Mouse (Mus musculus): ENCODE results near the gene Rab17. TPM values are rescaled to one million over a fixed set of nuclear protein-coding genes. Genes with fewer than 3 reads are reported as not detected.

The Rab17 gene
- not detected in 2 replicates for polyA plus RNA-seq (2016; fragmentation: Nextera tagmentation; extraction: Ambion mirVana)

DNA sequence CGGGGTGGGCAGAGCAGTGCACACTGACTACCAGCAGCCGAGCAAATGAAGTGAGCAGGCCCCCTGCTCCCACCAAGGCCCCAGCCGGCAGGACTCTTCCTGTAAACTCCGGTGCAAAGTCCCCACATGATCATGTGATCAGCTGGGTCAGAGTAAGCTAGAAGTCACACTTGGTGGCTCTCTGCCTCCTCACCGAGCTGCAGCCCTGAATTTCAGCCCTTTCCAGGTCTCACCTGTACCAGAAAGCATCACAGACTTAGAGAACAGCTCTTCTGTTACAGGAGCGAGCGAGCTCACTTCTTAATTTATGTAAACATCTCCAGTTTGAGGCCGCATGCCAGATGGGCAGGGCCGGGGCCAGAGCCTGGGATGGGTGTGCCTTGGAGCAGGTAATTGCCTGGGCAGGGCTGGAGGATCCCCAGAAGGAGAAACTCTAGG lies at the start of gene Rab17:
Rab17 (minus strand) TSS at position 315 of the 438 bp plus-strand sequence.
- H3K4me2 ChIP-seq (replicated peaks): no peak within 1 kb of the TSS
- no peak for ATAC-seq (ENCODE audit: low FRiP score, low read depth)
- 44% methylated on average over 9 of the region's 9 CpGs for WGBS
- peaks cover 33% of the 10 kb centered on the region for H3K27me3 ChIP-seq
- H3K36me3 ChIP-seq: no peaks in the 10 kb centered on the region
- H3K9ac ChIP-seq (replicated peaks): no peak within 1 kb of the TSS
- no peak within 1 kb of the TSS for H3K27ac ChIP-seq (replicated peaks)
- peaks cover 13% of the 10 kb centered on the region for H3K4me1 ChIP-seq
- no peaks in the 10 kb centered on the region for H3K9me3 ChIP-seq
- no peak within 1 kb of the TSS for H3K4me3 ChIP-seq

DNA sequence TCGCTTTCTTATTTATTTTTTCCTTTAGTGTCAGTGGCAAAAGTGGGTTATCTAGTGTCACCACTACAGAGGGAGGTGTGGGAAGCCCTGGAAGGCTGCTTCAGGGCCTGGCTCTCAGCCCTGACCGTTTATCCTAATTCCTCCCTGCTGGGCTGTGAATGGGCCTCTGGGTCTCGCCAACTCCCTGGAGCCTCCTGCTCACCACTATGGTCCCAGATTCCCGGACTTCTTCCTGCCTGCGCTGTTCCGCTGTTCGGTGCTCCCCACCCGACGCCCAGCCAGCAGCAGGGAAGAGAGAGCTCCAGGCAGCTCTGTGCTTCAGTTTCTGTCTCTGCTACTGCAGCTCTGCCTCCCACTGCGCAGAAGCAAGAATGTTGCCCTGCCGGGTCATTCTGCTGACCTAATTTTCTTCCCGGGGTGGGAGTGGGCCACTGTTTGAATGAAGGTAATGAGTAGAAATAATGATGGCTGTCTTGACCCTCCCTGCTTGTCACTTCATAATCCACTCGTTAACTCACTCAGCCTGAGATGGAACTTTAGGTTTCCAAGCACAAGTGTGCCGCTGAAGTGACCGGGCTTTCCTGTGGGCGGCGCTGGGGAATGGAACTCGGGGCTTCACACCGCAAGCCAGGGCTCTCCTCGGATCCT lies 47.8 kb upstream of the Rab17 start:
- H3K9me3 ChIP-seq: no peaks in the 10 kb centered on the region
- no peak overlapping the region for H3K27ac ChIP-seq (replicated peaks)
- H3K36me3 ChIP-seq: no peaks in the 10 kb centered on the region
- peak overlapping the region; percentile 24; the same call in 1 of the 2 replicates for H3K9ac ChIP-seq (replicated peaks)
- ATAC-seq (ENCODE audit: low FRiP score, low read depth): no peak
- H3K27me3 ChIP-seq: no peaks in the 10 kb centered on the region
- H3K4me1 ChIP-seq: peaks cover 9% of the 10 kb centered on the region
- peak overlapping the region; percentile 37 for H3K4me2 ChIP-seq (replicated peaks)
- 13% methylated on average over 20 of the region's 20 CpGs for WGBS
- H3K4me3 ChIP-seq: no peak overlapping the region

DNA sequence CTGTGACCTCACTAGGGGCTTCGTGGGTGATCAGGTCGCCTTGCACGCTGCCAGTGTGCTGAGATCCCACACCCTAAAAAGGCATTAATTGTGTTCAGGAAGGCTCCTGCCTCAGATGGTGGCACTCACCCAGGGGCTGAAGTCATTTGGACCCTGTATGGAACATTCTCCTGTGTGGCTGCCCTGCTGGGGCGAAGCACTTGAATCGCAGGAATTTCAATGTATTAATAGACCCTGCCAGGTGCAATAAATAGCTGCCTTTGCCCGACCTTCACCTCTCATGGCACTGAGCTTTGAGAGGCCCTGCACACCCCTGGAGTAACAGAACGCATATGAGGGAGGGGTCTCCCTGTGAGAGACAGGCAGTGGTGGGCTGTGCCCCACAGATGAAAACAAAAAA lies 46.1 kb upstream of the Rab17 start:
- 79% methylated on average over 7 of the region's 7 CpGs for WGBS
- Histone ChIP-seq H3K27ac (replicated peaks) (no peak overlapping the region), H3K4me1 (peaks cover 9% of the 10 kb centered on the region), H3K9ac (replicated peaks) (no peak overlapping the region), H3K4me3 (no peak overlapping the region), H3K4me2 (replicated peaks) (no peak overlapping the region), H3K9me3 (no peaks in the 10 kb centered on the region), H3K27me3 (no peaks in the 10 kb centered on the region), H3K36me3 (no peaks in the 10 kb centered on the region)
- ATAC-seq (ENCODE audit: low FRiP score, low read depth): no peak

DNA sequence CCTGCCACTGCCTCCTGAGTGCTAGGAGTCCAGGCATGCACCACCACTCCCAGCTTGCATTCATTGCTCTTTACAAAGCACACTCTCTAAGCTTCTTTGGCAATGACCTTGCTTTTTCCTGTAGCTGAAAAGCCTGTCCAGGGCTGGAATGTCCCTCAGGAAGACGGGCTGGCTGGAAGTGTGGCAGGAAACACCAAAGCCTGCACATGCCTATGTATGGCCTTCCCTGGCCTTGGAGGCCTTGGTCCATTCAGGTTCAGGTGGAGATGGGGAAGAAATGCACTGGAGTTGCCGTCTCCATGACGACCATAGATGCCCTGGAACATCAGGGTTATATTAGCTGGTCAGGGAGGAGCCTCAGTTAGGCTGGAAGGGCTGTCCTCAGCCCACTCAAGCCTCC lies 44.3 kb upstream of the Rab17 start:
- WGBS: 85% methylated on average over 3 of the region's 3 CpGs
- Histone ChIP-seq H3K9ac (replicated peaks) (no peak overlapping the region), H3K36me3 (no peaks in the 10 kb centered on the region), H3K27me3 (no peaks in the 10 kb centered on the region), H3K4me2 (replicated peaks) (no peak overlapping the region), H3K4me1 (peaks cover 9% of the 10 kb centered on the region), H3K9me3 (no peaks in the 10 kb centered on the region), H3K27ac (replicated peaks) (no peak overlapping the region), H3K4me3 (no peak overlapping the region)
- ATAC-seq (ENCODE audit: low FRiP score, low read depth): no peak

DNA sequence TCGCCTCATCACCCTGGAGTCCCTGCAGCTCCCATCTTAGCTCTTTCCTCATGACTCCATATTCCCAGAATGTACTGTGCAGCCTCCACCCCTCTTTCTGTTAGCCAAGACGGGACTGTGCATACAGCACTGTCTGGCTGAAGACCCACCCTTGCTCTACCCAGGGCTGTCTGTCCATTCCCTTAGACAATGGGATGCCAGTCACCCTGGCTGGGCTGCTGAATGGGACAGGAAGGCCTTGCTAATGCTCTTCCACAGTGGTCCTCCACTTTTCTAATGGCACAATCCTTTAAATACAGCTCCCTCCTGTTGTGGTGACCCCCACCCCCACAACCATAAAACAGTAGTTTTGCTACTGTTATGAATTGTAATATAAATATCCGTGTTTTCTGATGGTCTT lies 41.9 kb upstream of the Rab17 start:
- WGBS: 90% methylated on average over 3 of the region's 3 CpGs
- Histone ChIP-seq H3K9me3 (no peaks in the 10 kb centered on the region), H3K36me3 (no peaks in the 10 kb centered on the region), H3K4me3 (no peak overlapping the region), H3K9ac (replicated peaks) (no peak overlapping the region), H3K27ac (replicated peaks) (no peak overlapping the region), H3K4me1 (no peaks in the 10 kb centered on the region), H3K27me3 (no peaks in the 10 kb centered on the region), H3K4me2 (replicated peaks) (no peak overlapping the region)
- no peak for ATAC-seq (ENCODE audit: low FRiP score, low read depth)

DNA sequence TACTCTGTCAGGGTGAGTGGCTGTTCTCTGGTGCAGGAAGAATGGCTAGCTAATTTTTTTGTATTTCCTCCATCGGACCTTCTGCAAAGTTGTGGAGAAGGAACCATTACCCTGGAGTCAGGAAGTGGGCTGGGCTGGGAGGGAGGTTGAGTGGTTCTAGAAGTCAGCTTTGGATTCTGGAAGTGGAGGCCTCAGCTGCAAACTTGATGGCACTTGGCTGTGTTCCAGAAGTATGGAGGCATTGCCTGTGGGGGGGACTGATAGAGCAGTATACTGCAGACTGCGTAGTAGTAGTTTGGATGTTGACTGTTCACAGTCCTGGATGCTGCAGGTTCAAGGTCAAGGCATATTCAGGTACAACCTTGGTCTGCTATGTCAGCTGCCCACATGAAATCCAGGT lies 41.3 kb upstream of the Rab17 start:
- no peak overlapping the region for H3K4me2 ChIP-seq (replicated peaks)
- no peaks in the 10 kb centered on the region for H3K27me3 ChIP-seq
- no peaks in the 10 kb centered on the region for H3K9me3 ChIP-seq
- 100% methylated on average over 2 of the region's 2 CpGs for WGBS
- H3K4me3 ChIP-seq: no peak overlapping the region
- no peaks in the 10 kb centered on the region for H3K4me1 ChIP-seq
- ATAC-seq (ENCODE audit: low FRiP score, low read depth): no peak
- H3K27ac ChIP-seq (replicated peaks): no peak overlapping the region
- H3K36me3 ChIP-seq: no peaks in the 10 kb centered on the region
- no peak overlapping the region for H3K9ac ChIP-seq (replicated peaks)

DNA sequence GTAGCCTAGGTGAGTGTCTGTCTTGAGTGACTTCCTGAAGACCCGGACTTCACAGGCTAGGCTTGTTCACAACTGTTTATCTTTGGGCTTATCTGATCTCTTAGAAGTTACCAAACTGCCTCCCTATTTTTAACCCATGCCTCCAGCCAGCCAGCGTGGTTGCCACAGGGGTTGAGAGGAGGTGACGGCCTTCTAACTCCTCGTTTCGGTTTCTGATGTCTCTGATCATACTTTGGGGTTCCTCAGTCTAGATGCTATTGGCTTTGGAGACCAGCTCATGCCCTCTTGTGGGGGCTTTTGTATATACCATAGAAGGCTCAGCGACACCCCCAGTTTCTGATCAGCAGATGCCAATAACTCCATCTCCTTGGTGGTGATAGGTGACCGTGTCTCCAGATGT lies 40.8 kb upstream of the Rab17 start:
- no peak overlapping the region for H3K4me3 ChIP-seq
- 88% methylated on average over 7 of the region's 7 CpGs for WGBS
- H3K36me3 ChIP-seq: no peaks in the 10 kb centered on the region

DNA sequence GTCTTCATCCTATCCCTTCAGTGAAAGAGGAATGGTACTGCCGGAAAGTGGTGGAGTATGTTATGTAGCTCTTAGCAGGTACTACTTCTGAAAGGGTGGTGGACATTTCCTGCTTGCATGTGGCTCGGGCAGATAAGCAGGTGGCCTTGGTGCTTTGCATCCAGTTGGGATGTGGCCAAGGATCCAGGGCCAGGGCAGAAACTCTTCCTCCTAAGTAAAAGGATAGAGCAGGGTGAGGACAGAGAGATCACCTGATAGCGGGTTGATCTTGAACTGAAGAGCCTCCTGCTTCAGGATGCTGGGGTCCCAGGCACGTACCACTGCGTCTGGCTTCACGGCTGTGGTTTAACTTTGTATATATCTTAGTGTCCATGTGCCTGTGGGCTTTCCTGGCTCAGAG lies 39.8 kb upstream of the Rab17 start:
- H3K9me3 ChIP-seq: no peaks in the 10 kb centered on the region
- 92% methylated on average over 6 of the region's 6 CpGs for WGBS
- H3K27me3 ChIP-seq: no peaks in the 10 kb centered on the region
- H3K36me3 ChIP-seq: no peaks in the 10 kb centered on the region
- no peak overlapping the region for H3K9ac ChIP-seq (replicated peaks)
- H3K4me1 ChIP-seq: no peaks in the 10 kb centered on the region
- no peak for ATAC-seq (ENCODE audit: low FRiP score, low read depth)
- H3K4me2 ChIP-seq (replicated peaks): no peak overlapping the region
- H3K4me3 ChIP-seq: no peak overlapping the region
- no peak overlapping the region for H3K27ac ChIP-seq (replicated peaks)

More for the DNA sequence above, 40.8 kb upstream of the Rab17 start:
- no peak for ATAC-seq (ENCODE audit: low FRiP score, low read depth)
- no peak overlapping the region for H3K4me2 ChIP-seq (replicated peaks)
- H3K27me3 ChIP-seq: no peaks in the 10 kb centered on the region
- H3K27ac ChIP-seq (replicated peaks): no peak overlapping the region
- no peak overlapping the region for H3K9ac ChIP-seq (replicated peaks)
- H3K9me3 ChIP-seq: no peaks in the 10 kb centered on the region
- H3K4me1 ChIP-seq: no peaks in the 10 kb centered on the region

DNA sequence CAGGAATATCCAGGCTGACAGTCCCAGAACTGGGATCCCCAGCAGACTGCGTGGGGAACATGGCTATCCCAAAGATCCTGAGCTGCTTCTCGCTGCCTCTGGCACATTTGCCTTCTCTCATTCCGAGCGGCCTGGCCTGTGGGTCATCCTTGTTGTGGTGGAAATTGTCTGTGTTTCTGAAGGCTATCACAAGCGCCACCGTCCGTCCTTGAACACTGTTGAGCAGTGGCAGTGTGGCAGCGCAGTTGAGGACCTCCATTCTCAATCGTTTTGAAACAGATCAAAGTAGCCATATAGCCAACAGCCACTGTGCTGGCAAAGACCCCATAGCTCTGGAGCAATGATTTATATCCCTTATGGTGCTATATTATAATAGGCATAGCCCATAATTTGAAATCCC lies 39.3 kb upstream of the Rab17 start:
- Histone ChIP-seq H3K4me3 (no peak overlapping the region), H3K36me3 (no peaks in the 10 kb centered on the region), H3K9me3 (no peaks in the 10 kb centered on the region), H3K4me1 (no peaks in the 10 kb centered on the region), H3K4me2 (replicated peaks) (no peak overlapping the region), H3K27me3 (no peaks in the 10 kb centered on the region), H3K9ac (replicated peaks) (no peak overlapping the region), H3K27ac (replicated peaks) (no peak overlapping the region)
- 93% methylated on average over 9 of the region's 9 CpGs for WGBS
- no peak for ATAC-seq (ENCODE audit: low FRiP score, low read depth)

DNA sequence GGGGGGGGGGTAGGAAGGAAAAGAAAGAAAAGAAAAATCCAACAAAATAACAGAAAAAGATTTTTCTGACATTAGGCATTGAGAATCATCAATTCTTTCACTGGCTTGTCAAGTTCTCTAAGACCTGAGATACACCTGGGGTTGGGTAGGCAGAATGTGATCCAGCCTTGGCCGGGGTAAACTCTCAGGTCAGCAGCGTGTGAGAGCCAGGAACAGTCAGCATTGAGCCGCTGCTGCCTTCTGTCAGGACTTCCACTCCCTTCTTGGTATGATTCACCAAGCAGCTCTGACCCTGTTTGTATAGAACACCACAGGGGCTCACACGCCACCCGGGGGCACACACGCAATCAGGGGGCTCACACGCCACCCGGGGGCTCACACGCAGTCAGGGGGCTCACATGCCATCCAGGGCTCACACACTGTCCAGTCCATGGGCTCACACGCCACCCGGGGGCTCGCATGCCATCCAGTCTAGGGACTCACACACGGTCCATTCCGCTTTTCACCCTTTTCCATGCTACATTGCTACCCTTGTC lies 38.8 kb upstream of the Rab17 start:
- 94% methylated on average over 14 of the region's 14 CpGs for WGBS
- Histone ChIP-seq H3K4me3 (no peak overlapping the region), H3K27me3 (no peaks in the 10 kb centered on the region), H3K9ac (replicated peaks) (no peak overlapping the region), H3K4me2 (replicated peaks) (no peak overlapping the region), H3K36me3 (no peaks in the 10 kb centered on the region), H3K27ac (replicated peaks) (no peak overlapping the region), H3K4me1 (no peaks in the 10 kb centered on the region), H3K9me3 (no peaks in the 10 kb centered on the region)
- ATAC-seq (ENCODE audit: low FRiP score, low read depth): no peak

DNA sequence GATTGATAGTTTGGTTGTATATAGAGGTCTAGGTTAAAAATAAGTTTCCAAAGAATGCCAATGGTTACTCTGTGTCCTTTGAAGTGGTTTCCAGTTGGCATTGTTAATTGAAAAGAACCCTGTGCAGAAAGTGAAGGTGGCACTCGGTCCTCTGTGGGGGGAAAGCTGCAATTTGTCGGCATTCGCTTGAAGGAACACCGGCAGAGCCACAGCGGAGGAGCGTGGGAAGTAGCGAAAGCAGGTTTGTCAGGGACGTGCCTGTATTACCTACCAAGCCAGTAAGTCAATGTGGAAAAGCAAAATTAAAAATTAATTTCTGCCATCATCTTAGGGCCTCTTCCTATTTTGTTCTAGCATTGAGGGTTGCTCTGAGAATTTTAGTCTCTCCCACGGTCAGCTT lies 37.2 kb upstream of the Rab17 start:
- 90% methylated on average over 9 of the region's 9 CpGs for WGBS
- H3K27me3 ChIP-seq: no peaks in the 10 kb centered on the region

DNA sequence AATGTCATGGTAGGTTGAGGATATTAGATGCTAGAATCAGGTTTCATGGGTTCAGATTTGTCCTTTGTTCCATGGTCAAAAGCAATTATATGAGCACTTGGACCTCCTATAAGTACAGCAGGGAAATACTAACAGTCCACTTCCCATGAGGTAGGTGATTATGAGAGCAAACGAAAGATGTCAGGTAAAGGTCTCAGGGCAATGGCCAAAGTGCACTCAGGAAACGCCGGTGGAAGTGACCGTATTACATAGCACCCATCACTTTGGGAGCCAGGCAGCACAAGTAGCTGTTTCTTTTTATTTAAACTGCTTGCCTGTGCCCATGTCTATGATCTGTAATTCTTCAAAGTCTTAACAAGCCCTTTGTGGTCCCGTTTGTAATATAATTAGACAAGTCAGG lies 36.6 kb upstream of the Rab17 start:
- no peak overlapping the region for H3K4me2 ChIP-seq (replicated peaks)
- H3K9ac ChIP-seq (replicated peaks): no peak overlapping the region
- no peaks in the 10 kb centered on the region for H3K36me3 ChIP-seq
- WGBS: 90% methylated on average over 5 of the region's 5 CpGs
- H3K27ac ChIP-seq (replicated peaks): no peak overlapping the region
- no peak overlapping the region for H3K4me3 ChIP-seq
- H3K27me3 ChIP-seq: no peaks in the 10 kb centered on the region
- no peaks in the 10 kb centered on the region for H3K4me1 ChIP-seq
- H3K9me3 ChIP-seq: no peaks in the 10 kb centered on the region
- no peak for ATAC-seq (ENCODE audit: low FRiP score, low read depth)

More for the DNA sequence above, 37.2 kb upstream of the Rab17 start:
- H3K4me1 ChIP-seq: no peaks in the 10 kb centered on the region
- no peaks in the 10 kb centered on the region for H3K36me3 ChIP-seq
- ATAC-seq (ENCODE audit: low FRiP score, low read depth): no peak
- H3K9ac ChIP-seq (replicated peaks): no peak overlapping the region
- no peak overlapping the region for H3K4me2 ChIP-seq (replicated peaks)
- H3K4me3 ChIP-seq: no peak overlapping the region
- no peaks in the 10 kb centered on the region for H3K9me3 ChIP-seq
- no peak overlapping the region for H3K27ac ChIP-seq (replicated peaks)

Data from midbrain, embryonic 12.5 days (tissue).